Mouse (Mus musculus) erythroblast, embryonic 14.5 days (primary cell): ENCODE data around the gene Sohlh1.

Experiments used
- GATA1 ChIP-seq: IDR thresholded peaks from 2 replicates; pipeline ENCODE4 v1.6.1; 2012; ENCODE audit warnings: low read length, inconsistent platforms, mixed read lengths
- TAL1 ChIP-seq: IDR thresholded peaks from 3 replicates; pipeline ENCODE4 v1.6.1; 2012; ENCODE audit warnings: low read length, inconsistent platforms, mixed read lengths

GRCm38 (mm10) chr2:25864230-25864629, 17.2 kb upstream of the Sohlh1 start:
- TF ChIP-seq TAL1: no peak
- TF ChIP-seq GATA1: no peak
